Mouse (Mus musculus): ENCODE data around the gene Map3k9. TPM values are rescaled to one million over a fixed set of nuclear protein-coding genes. Genes with fewer than 3 reads are reported as not detected.

Map3k9 gene
- total and polyA plus RNA-seq, 2 experiments from 2014 or later, result 0.10 to 0.11 TPM

- WGBS, result 10% methylated on average over 12 of the region's 12 CpGs
- Histone ChIP-seq H3K4me1 (ENCODE audit: control insufficient read depth, insufficient read depth) (0 out of 2 replicates have a peak, but pooled peaks cover 4% of the 10 kb centered on the region), H3K27ac (ENCODE audit: low read depth) (no peak overlapping the region), H3K27me3 (ENCODE audit: control insufficient read depth, insufficient read depth, low read length) (peaks cover 64% of the 10 kb centered on the region), H3K4me3 (ENCODE audit: low read depth, low read length) (peak overlapping the region; percentile 64; the same call in 1 of the 2 replicates), H3K4me2 (ENCODE audit: low read depth, low read length) (peak overlapping the region; percentile 98; the same call in 1 of the 2 replicates), H3K36me3 (replicated peaks; ENCODE audit: control insufficient read depth, insufficient read depth, low read length) (no peaks in the 10 kb centered on the region), H3K9ac (replicated peaks; ENCODE audit: low read depth, low read length) (no peak overlapping the region), H3K9me3 (replicated peaks; ENCODE audit: control insufficient read depth, low read length) (no peaks in the 10 kb centered on the region)
- TF ChIP-seq CTCF (IDR thresholded peaks at IDR 0.05; ENCODE audit: low read depth) (no peak), EP300 (IDR thresholded peaks at IDR 0.05; ENCODE audit: low read depth) (no peak)
- no peak for DNase-seq (ENCODE audit: low spot score)
- no peak for ATAC-seq (ENCODE audit: insufficient read depth, low read depth)
These were observed 1.1 kb downstream of the Map3k9 start for GRCm38 (mm10) chr12:81779831-81780230.

DNA sequence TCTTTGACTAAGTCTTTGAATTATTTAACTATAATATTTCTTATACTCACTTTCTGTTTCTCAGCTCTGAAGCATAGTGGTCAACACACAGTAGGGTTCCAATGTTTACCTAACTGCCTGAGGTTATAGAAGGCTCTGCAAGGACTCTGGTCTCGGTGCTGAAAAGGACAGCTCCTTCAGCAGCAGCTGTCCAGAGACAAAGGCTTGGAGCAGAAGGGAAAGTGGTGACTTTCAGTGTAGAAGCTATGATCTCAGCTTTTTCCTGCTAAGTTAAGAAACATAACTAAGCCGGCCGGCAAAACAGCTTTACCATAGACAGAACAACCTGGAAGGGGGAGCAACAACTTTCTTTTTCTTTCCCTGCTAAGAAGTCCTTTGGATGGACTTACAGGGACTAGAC lies 4.8 kb downstream of the Map3k9 start:
- peak; percentile 31 for DNase-seq (ENCODE audit: low spot score)
- Histone ChIP-seq H3K27me3 (ENCODE audit: control insufficient read depth, insufficient read depth, low read length) (peaks cover 37% of the 10 kb centered on the region), H3K27ac (ENCODE audit: low read depth) (no peak overlapping the region), H3K4me1 (ENCODE audit: control insufficient read depth, insufficient read depth) (no peaks in the 10 kb centered on the region), H3K4me2 (ENCODE audit: low read depth, low read length) (no peak overlapping the region), H3K9me3 (replicated peaks; ENCODE audit: control insufficient read depth, low read length) (no peaks in the 10 kb centered on the region), H3K9ac (replicated peaks; ENCODE audit: low read depth, low read length) (no peak overlapping the region), H3K36me3 (replicated peaks; ENCODE audit: control insufficient read depth, insufficient read depth, low read length) (no peaks in the 10 kb centered on the region), H3K4me3 (ENCODE audit: low read depth, low read length) (no peak overlapping the region)
- ATAC-seq (ENCODE audit: insufficient read depth, low read depth), result no peak
- no peak for TF ChIP-seq CTCF (IDR thresholded peaks at IDR 0.05; ENCODE audit: low read depth)
- no peak for TF ChIP-seq EP300 (IDR thresholded peaks at IDR 0.05; ENCODE audit: low read depth)
- WGBS, result 22% methylated on average over 3 of the region's 3 CpGs

DNA sequence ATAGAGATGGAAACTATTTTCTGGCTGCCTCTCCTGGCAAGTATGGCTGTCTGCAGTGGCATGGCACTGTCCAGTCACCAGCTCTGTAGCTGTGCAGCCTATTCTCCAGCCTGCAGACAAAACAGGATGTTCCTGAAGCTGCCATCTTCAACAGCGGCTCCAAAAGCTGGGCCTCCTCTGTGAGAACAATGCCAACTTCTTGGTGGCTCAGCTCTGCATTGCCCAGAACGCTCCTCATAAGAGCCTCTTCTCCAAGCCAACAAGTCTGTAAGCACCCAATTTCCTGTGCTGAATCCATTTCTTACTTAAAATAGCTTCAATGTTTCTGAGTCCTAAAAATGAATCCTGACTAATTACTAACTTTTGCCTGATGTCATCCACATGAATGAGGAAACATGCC lies 5.3 kb downstream of the Map3k9 start:
- H3K4me1 ChIP-seq (ENCODE audit: control insufficient read depth, insufficient read depth), result no peaks in the 10 kb centered on the region
- TF ChIP-seq EP300 (IDR thresholded peaks at IDR 0.05; ENCODE audit: low read depth) (no peak), CTCF (IDR thresholded peaks at IDR 0.05; ENCODE audit: low read depth) (no peak)
- DNase-seq (ENCODE audit: low spot score) (no peak), ATAC-seq (ENCODE audit: insufficient read depth, low read depth) (no peak)
- no peak overlapping the region for H3K9ac ChIP-seq (replicated peaks; ENCODE audit: low read depth, low read length)
- H3K4me3 ChIP-seq (ENCODE audit: low read depth, low read length), result no peak overlapping the region
- H3K27me3 ChIP-seq (ENCODE audit: control insufficient read depth, insufficient read depth, low read length), result peaks cover 33% of the 10 kb centered on the region
- no peak overlapping the region for H3K4me2 ChIP-seq (ENCODE audit: low read depth, low read length)
- H3K9me3 ChIP-seq (replicated peaks; ENCODE audit: control insufficient read depth, low read length), result no peaks in the 10 kb centered on the region
- no peak overlapping the region for H3K27ac ChIP-seq (ENCODE audit: low read depth)
- WGBS, result 74% methylated on average over 2 of the region's 2 CpGs
- H3K36me3 ChIP-seq (replicated peaks; ENCODE audit: control insufficient read depth, insufficient read depth, low read length), result no peaks in the 10 kb centered on the region

DNA sequence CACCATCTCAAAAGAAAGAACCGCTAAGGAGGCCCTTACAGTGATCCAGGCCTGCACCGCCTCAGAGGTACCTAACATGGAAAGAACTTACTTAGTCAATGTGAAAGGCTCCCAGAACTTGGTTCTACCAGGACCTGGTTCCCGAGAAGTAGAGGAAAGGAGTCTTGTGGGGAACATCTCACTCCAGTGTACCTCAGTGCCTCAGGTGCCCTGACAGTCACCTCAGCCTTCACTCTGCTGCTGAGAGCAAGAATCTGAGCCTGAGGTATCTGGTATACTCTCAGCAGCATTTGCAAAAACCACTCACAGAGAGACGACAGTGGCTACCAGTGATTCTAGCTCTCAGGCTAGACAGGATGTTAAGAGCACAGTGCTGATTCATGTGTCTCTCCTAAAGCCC lies 6.8 kb downstream of the Map3k9 start:
- H3K9me3 ChIP-seq (replicated peaks; ENCODE audit: control insufficient read depth, low read length), result no peaks in the 10 kb centered on the region
- no peaks in the 10 kb centered on the region for H3K4me1 ChIP-seq (ENCODE audit: control insufficient read depth, insufficient read depth)
- no peak overlapping the region for H3K9ac ChIP-seq (replicated peaks; ENCODE audit: low read depth, low read length)
- H3K36me3 ChIP-seq (replicated peaks; ENCODE audit: control insufficient read depth, insufficient read depth, low read length), result no peaks in the 10 kb centered on the region
- DNase-seq (ENCODE audit: low spot score), result no peak
- no peak overlapping the region for H3K27ac ChIP-seq (ENCODE audit: low read depth)
- peaks cover 19% of the 10 kb centered on the region for H3K27me3 ChIP-seq (ENCODE audit: control insufficient read depth, insufficient read depth, low read length)
- no peak for TF ChIP-seq CTCF (IDR thresholded peaks at IDR 0.05; ENCODE audit: low read depth)
- no peak for TF ChIP-seq EP300 (IDR thresholded peaks at IDR 0.05; ENCODE audit: low read depth)
- no peak for ATAC-seq (ENCODE audit: insufficient read depth, low read depth)
- 69% methylated on average over 4 of the region's 4 CpGs for WGBS
- no peak overlapping the region for H3K4me2 ChIP-seq (ENCODE audit: low read depth, low read length)
- H3K4me3 ChIP-seq (ENCODE audit: low read depth, low read length), result no peak overlapping the region

- Histone ChIP-seq H3K9me3 (replicated peaks; ENCODE audit: control insufficient read depth, low read length) (no peaks in the 10 kb centered on the region), H3K4me3 (ENCODE audit: low read depth, low read length) (no peak overlapping the region), H3K4me2 (ENCODE audit: low read depth, low read length) (no peak overlapping the region), H3K27me3 (ENCODE audit: control insufficient read depth, insufficient read depth, low read length) (no peaks in the 10 kb centered on the region), H3K9ac (replicated peaks; ENCODE audit: low read depth, low read length) (no peak overlapping the region), H3K36me3 (replicated peaks; ENCODE audit: control insufficient read depth, insufficient read depth, low read length) (no peaks in the 10 kb centered on the region), H3K4me1 (ENCODE audit: control insufficient read depth, insufficient read depth) (no peaks in the 10 kb centered on the region), H3K27ac (ENCODE audit: low read depth) (no peak overlapping the region)
- no peak for DNase-seq (ENCODE audit: low spot score)
- ATAC-seq (ENCODE audit: insufficient read depth, low read depth), result no peak
- WGBS, result 79% methylated on average over 4 of the region's 4 CpGs
- TF ChIP-seq CTCF (IDR thresholded peaks at IDR 0.05; ENCODE audit: low read depth) (no peak), EP300 (IDR thresholded peaks at IDR 0.05; ENCODE audit: low read depth) (no peak)
These were observed 11.5 kb downstream of the Map3k9 start for GRCm38 (mm10) chr12:81769458-81769857.

GRCm38 (mm10) chr12:81765386-81765785 lies 15.6 kb downstream of the Map3k9 start:
- Histone ChIP-seq H3K27ac (ENCODE audit: low read depth) (no peak overlapping the region), H3K9me3 (replicated peaks; ENCODE audit: control insufficient read depth, low read length) (no peaks in the 10 kb centered on the region), H3K4me2 (ENCODE audit: low read depth, low read length) (no peak overlapping the region), H3K27me3 (ENCODE audit: control insufficient read depth, insufficient read depth, low read length) (no peaks in the 10 kb centered on the region), H3K36me3 (replicated peaks; ENCODE audit: control insufficient read depth, insufficient read depth, low read length) (no peaks in the 10 kb centered on the region), H3K9ac (replicated peaks; ENCODE audit: low read depth, low read length) (no peak overlapping the region), H3K4me3 (ENCODE audit: low read depth, low read length) (no peak overlapping the region), H3K4me1 (ENCODE audit: control insufficient read depth, insufficient read depth) (no peaks in the 10 kb centered on the region)
- ATAC-seq (ENCODE audit: insufficient read depth, low read depth) (no peak), DNase-seq (ENCODE audit: low spot score) (no peak)
- TF ChIP-seq CTCF (IDR thresholded peaks at IDR 0.05; ENCODE audit: low read depth) (no peak), EP300 (IDR thresholded peaks at IDR 0.05; ENCODE audit: low read depth) (no peak)
- WGBS, result 70% methylated on average over 6 of the region's 6 CpGs

Data from heart, postnatal 0 days (tissue).